Mouse (Mus musculus): ENCODE measurements around the gene Mpp2. TPM values are rescaled to one million over a fixed set of nuclear protein-coding genes. Genes with fewer than 3 reads are reported as not detected.

Mpp2 gene
- polyA plus RNA-seq, 1 experiment from 2014 or later = 6.8 TPM

- Histone ChIP-seq H3K36me3 (no peaks in the 10 kb centered on the region), H3K9ac (no peak overlapping the region), H3K4me1 (no peaks in the 10 kb centered on the region), H3K4me3 (replicated peaks) (no peak overlapping the region), H3K4me2 (no peak overlapping the region), H3K9me3 (no peaks in the 10 kb centered on the region), H3K27ac (no peak overlapping the region), H3K27me3 (replicated peaks) (no peaks in the 10 kb centered on the region)
- 81% methylated on average over 9 of the region's 9 CpGs for WGBS
- no peak for ATAC-seq (ENCODE audit: insufficient read depth, low FRiP score, low read depth)
Measured at GRCm38 (mm10) chr11:102019736-102020135, 68.6 kb downstream of the Mpp2 start.

DNA sequence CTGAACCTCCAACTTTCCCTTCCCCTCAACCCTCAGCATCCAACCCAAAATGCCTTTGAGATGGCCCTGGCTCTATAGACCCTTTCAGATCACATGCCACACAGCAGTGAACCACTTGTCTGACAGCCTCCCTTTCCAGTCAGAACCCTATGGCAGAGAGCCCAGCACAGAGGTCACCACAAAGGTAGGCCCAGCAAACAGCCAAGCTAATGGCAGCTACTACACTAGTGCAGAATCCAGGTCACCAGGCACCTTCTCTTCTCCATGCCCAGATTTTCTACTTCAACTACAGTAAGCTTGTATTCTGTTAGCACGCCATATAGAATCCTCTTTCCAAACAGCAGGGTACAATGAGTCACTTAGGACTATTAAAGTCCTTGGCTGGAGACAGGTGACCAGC is 72.2 kb downstream of the Mpp2 start:
- no peaks in the 10 kb centered on the region for H3K9me3 ChIP-seq
- H3K27me3 ChIP-seq (replicated peaks) = no peaks in the 10 kb centered on the region
- H3K9ac ChIP-seq = no peak overlapping the region
- H3K36me3 ChIP-seq = no peaks in the 10 kb centered on the region
- no peak overlapping the region for H3K4me2 ChIP-seq
- H3K4me3 ChIP-seq (replicated peaks) = no peak overlapping the region
- no peak overlapping the region for H3K27ac ChIP-seq
- no peak for ATAC-seq (ENCODE audit: insufficient read depth, low FRiP score, low read depth)
- no peaks in the 10 kb centered on the region for H3K4me1 ChIP-seq
- WGBS = 84% methylated on average over 1 of the region's 1 CpGs

GRCm38 (mm10) chr11:102015472-102015871 is 72.8 kb downstream of the Mpp2 start:
- Histone ChIP-seq H3K36me3 (no peaks in the 10 kb centered on the region), H3K9me3 (no peaks in the 10 kb centered on the region), H3K4me3 (replicated peaks) (no peak overlapping the region), H3K4me1 (no peaks in the 10 kb centered on the region), H3K4me2 (no peak overlapping the region), H3K27me3 (replicated peaks) (no peaks in the 10 kb centered on the region), H3K9ac (no peak overlapping the region), H3K27ac (no peak overlapping the region)
- 68% methylated on average over 6 of the region's 6 CpGs for WGBS
- ATAC-seq (ENCODE audit: insufficient read depth, low FRiP score, low read depth) = no peak

- peaks cover 4% of the 10 kb centered on the region; the same call in 1 of the 2 replicates for H3K36me3 ChIP-seq
- ATAC-seq (ENCODE audit: insufficient read depth, low FRiP score, low read depth) = no peak
- no peaks in the 10 kb centered on the region for H3K4me1 ChIP-seq
- no peak overlapping the region for H3K9ac ChIP-seq
- no peak overlapping the region for H3K27ac ChIP-seq
- H3K4me2 ChIP-seq = no peak overlapping the region
- 80% methylated on average over 8 of the region's 8 CpGs for WGBS
- no peaks in the 10 kb centered on the region for H3K9me3 ChIP-seq
- H3K27me3 ChIP-seq (replicated peaks) = no peaks in the 10 kb centered on the region
- no peak overlapping the region for H3K4me3 ChIP-seq (replicated peaks)
Measured at GRCm38 (mm10) chr11:102013201-102013600, 75.1 kb downstream of the Mpp2 start.

- 69% methylated on average over 8 of the region's 8 CpGs for WGBS
- Histone ChIP-seq H3K9me3 (no peaks in the 10 kb centered on the region), H3K4me3 (replicated peaks) (no peak overlapping the region), H3K36me3 (peaks cover 7% of the 10 kb centered on the region; the same call in 1 of the 2 replicates), H3K4me2 (no peak overlapping the region), H3K27me3 (replicated peaks) (no peaks in the 10 kb centered on the region), H3K4me1 (no peaks in the 10 kb centered on the region), H3K27ac (no peak overlapping the region), H3K9ac (no peak overlapping the region)
- ATAC-seq (ENCODE audit: insufficient read depth, low FRiP score, low read depth) = no peak
Measured at GRCm38 (mm10) chr11:102011510-102011909, 76.8 kb downstream of the Mpp2 start.

DNA sequence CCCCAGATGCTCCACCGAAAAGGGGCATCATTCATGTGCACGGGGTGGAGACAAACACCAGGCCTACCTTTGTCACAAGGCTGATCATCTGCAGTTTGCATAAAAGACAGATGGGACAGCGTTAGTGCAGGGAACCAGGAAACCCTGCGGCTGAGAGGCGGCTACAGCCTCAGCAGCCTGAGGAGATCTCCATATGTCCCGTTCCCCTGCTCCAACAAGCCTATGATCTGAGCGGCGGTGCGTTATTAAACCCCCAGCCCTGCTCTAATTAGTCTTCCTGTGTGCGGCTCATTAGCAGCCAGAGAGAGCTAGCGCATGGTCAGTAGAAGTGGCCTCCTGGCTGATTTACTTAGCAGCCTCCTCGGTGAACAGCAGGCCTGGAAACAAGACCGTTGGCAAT is 78.2 kb downstream of the Mpp2 start:
- H3K27me3 ChIP-seq (replicated peaks) = no peaks in the 10 kb centered on the region
- no peaks in the 10 kb centered on the region for H3K4me1 ChIP-seq
- H3K9me3 ChIP-seq = no peaks in the 10 kb centered on the region
- 80% methylated on average over 13 of the region's 13 CpGs for WGBS
- no peak overlapping the region for H3K4me3 ChIP-seq (replicated peaks)
- H3K27ac ChIP-seq = no peak overlapping the region
- H3K9ac ChIP-seq = no peak overlapping the region
- peaks cover 7% of the 10 kb centered on the region; the same call in 1 of the 2 replicates for H3K36me3 ChIP-seq
- 0 out of 2 replicates have a peak, but pooled peaks have one; percentile 21 for ATAC-seq (ENCODE audit: insufficient read depth, low FRiP score, low read depth)
- H3K4me2 ChIP-seq = no peak overlapping the region

DNA sequence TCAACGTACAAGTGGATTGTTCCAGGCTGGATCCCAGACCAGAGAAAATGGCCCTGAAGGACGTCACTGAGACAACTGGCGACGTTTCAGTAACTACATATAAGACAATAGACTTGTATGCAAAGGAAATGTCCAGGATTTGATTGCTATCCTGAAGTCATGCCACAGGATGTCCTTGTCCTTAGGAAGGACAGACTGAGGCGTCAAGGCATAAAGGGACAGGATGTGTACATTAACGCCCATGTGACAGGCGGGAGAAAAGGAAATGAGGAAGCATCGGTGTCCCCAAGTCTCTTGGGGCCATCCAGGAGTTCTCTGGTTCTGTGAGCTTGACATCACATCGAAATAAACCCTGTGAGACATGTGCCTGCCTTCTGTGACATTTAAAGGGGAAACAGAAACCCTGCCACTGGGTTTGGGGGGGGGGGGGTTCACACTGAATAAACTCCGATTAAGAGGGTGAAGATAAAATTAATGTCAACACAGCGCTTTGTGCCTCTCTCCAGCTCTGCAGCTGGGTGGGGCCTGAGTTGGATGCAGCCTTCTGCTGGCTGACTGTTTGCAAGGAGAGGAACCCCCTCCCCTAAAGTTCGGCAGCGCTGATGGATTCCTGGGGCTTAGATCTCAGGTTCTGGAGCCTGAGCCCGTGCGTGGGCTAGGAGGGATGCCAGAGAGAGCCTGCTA is 79.2 kb downstream of the Mpp2 start:
- Histone ChIP-seq H3K9ac (no peak overlapping the region), H3K27ac (no peak overlapping the region), H3K4me2 (no peak overlapping the region), H3K27me3 (replicated peaks) (no peaks in the 10 kb centered on the region), H3K36me3 (peaks cover 13% of the 10 kb centered on the region; the same call in 1 of the 2 replicates), H3K4me3 (replicated peaks) (no peak overlapping the region), H3K9me3 (no peaks in the 10 kb centered on the region), H3K4me1 (no peaks in the 10 kb centered on the region)
- 71% methylated on average over 15 of the region's 15 CpGs for WGBS
- ATAC-seq (ENCODE audit: insufficient read depth, low FRiP score, low read depth) = no peak

DNA sequence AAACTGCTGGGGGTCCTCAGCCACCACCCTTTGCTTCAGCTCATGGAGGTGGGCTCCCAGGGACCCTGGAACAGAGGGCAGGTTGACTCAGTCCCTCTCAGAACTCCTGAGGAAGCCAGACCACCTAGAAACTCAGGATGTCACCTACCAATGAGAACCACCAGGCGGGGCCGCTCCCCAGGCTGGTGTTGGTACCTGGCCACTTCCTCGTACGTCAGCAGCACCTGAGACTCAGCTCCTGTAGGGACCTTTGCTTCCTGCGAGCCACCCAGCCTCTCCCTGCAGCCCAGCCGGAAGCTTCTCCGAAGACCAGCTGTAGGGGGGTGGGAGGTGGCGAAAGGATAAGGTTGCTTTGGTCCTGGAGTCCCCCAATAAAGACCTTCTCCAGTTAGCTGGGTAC is 79.9 kb downstream of the Mpp2 start:
- H3K36me3 ChIP-seq = peaks cover 13% of the 10 kb centered on the region; the same call in 1 of the 2 replicates
- H3K9ac ChIP-seq = no peak overlapping the region
- WGBS = 82% methylated on average over 8 of the region's 8 CpGs
- H3K4me3 ChIP-seq (replicated peaks) = no peak overlapping the region
- no peaks in the 10 kb centered on the region for H3K9me3 ChIP-seq
- no peak overlapping the region for H3K27ac ChIP-seq
- H3K27me3 ChIP-seq (replicated peaks) = no peaks in the 10 kb centered on the region
- H3K4me1 ChIP-seq = no peaks in the 10 kb centered on the region
- no peak overlapping the region for H3K4me2 ChIP-seq
- no peak for ATAC-seq (ENCODE audit: insufficient read depth, low FRiP score, low read depth)

Other genes starting within 250 kb of the Mpp2 start
- 5.0 and 5.3 TPM in 2 replicates for gene Meox1, start 194.1 kb downstream of the Mpp2 start, polyA plus RNA-seq (2015; fragmentation: Nextera tagmentation; extraction: Ambion mirVana)
- gene Sost, start 121.5 kb downstream of the Mpp2 start, polyA plus RNA-seq (2015; fragmentation: Nextera tagmentation; extraction: Ambion mirVana) = 0.08 and 0.10 TPM in 2 replicates
- gene Cfap97d1, start 104.2 kb downstream of the Mpp2 start, polyA plus RNA-seq (2015; fragmentation: Nextera tagmentation; extraction: Ambion mirVana) = not detected in 2 replicates
- gene Dusp3, start 101.5 kb downstream of the Mpp2 start, polyA plus RNA-seq (2015; fragmentation: Nextera tagmentation; extraction: Ambion mirVana) = 22.5 and 25.0 TPM in 2 replicates
- gene Mpp3, start 60.1 kb downstream of the Mpp2 start, polyA plus RNA-seq (2015; fragmentation: Nextera tagmentation; extraction: Ambion mirVana) = 7.2 and 9.0 TPM in 2 replicates
- 2.0 and 2.2 TPM in 2 replicates for gene Cd300lg, start 47.0 kb downstream of the Mpp2 start, polyA plus RNA-seq (2015; fragmentation: Nextera tagmentation; extraction: Ambion mirVana)
- 4.8 and 7.6 TPM in 2 replicates for gene Ppy, start 12.8 kb upstream of the Mpp2 start, polyA plus RNA-seq (2015; fragmentation: Nextera tagmentation; extraction: Ambion mirVana)
- gene Pyy, start 19.3 kb upstream of the Mpp2 start, polyA plus RNA-seq (2015; fragmentation: Nextera tagmentation; extraction: Ambion mirVana) = 65.1 and 89.6 TPM in 2 replicates
- gene Nags, start 57.0 kb upstream of the Mpp2 start, polyA plus RNA-seq (2015; fragmentation: Nextera tagmentation; extraction: Ambion mirVana) = 6.2 and 6.5 TPM in 2 replicates
- gene Tmem101, start 67.9 kb upstream of the Mpp2 start, polyA plus RNA-seq (2015; fragmentation: Nextera tagmentation; extraction: Ambion mirVana) = 28.0 and 28.3 TPM in 2 replicates
- 110 and 112 TPM in 2 replicates for gene Lsm12, start 96.8 kb upstream of the Mpp2 start, polyA plus RNA-seq (2015; fragmentation: Nextera tagmentation; extraction: Ambion mirVana)
- gene G6pc3, start 101.1 kb upstream of the Mpp2 start, polyA plus RNA-seq (2015; fragmentation: Nextera tagmentation; extraction: Ambion mirVana) = 29.6 and 32.1 TPM in 2 replicates
- gene Hdac5, start 141.7 kb upstream of the Mpp2 start, polyA plus RNA-seq (2015; fragmentation: Nextera tagmentation; extraction: Ambion mirVana) = 68.7 and 71.3 TPM in 2 replicates
- 11.4 and 11.7 TPM in 2 replicates for gene BC030867, start 160.4 kb upstream of the Mpp2 start, polyA plus RNA-seq (2015; fragmentation: Nextera tagmentation; extraction: Ambion mirVana)
- gene Asb16, start 180.2 kb upstream of the Mpp2 start, polyA plus RNA-seq (2015; fragmentation: Nextera tagmentation; extraction: Ambion mirVana) = 0.09 TPM in 1 of 2 replicates, not detected in the other
- 47.8 and 51.9 TPM in 2 replicates for gene Tmub2, start 196.4 kb upstream of the Mpp2 start, polyA plus RNA-seq (2015; fragmentation: Nextera tagmentation; extraction: Ambion mirVana)
- gene Atxn7l3, start 208.1 kb upstream of the Mpp2 start, polyA plus RNA-seq (2015; fragmentation: Nextera tagmentation; extraction: Ambion mirVana) = 14.5 and 14.8 TPM in 2 replicates
- 82.7 and 83.0 TPM in 2 replicates for gene Ubtf, start 231.2 kb upstream of the Mpp2 start, polyA plus RNA-seq (2015; fragmentation: Nextera tagmentation; extraction: Ambion mirVana)

Data from stomach, embryonic 15.5 days (tissue).